Mouse (Mus musculus) ES-E14 (cell line): ENCODE measurements around the gene Tpst2.

Experiments
- CHD2 ChIP-seq: IDR thresholded peaks from 2 replicates; pipeline ENCODE4 v1.6.1; 2014; ENCODE audit warnings: mild to moderate bottlenecking, low read depth, low read length, inconsistent platforms
- HCFC1 ChIP-seq: IDR thresholded peaks from 2 replicates; pipeline ENCODE4 v1.6.1; 2012; ENCODE audit warnings: low read length, inconsistent platforms, borderline replicate concordance; ENCODE audit not compliant: insufficient read depth
- ZC3H11A ChIP-seq: IDR thresholded peaks from 2 replicates; pipeline ENCODE4 v1.6.1; 2012; ENCODE audit warnings: low read depth, mild to moderate bottlenecking, inconsistent platforms, low read length, borderline replicate concordance

- no peak for TF ChIP-seq ZC3H11A
- TF ChIP-seq HCFC1 = no peak
- no peak for TF ChIP-seq CHD2
These were observed 18.2 kb downstream of the Tpst2 start for GRCm38 (mm10) chr5:112294696-112295095.
